Mouse (Mus musculus) olfactory bulb, adult 2 months (tissue): ENCODE data around the gene Etd.
"Not testable (repeated sequence)": the region's sequence is repeated elsewhere in the genome, so short reads cannot be mapped to it uniquely, and the experiment has no call there.

Experiments
- CTCF ChIP-seq: fragments of 200-500 bp; IDR thresholded peaks from 2 replicates; pipeline ENCODE4 v1.5.1; 2012; ENCODE audit warnings: low read depth, mild to moderate bottlenecking, low read length, moderate library complexity; ENCODE audit not compliant: insufficient read depth
- POLR2A ChIP-seq: fragments of 200-500 bp; IDR thresholded peaks from 2 replicates; pipeline ENCODE4 v1.6.1; 2012; ENCODE audit warnings: mild to moderate bottlenecking, low read depth, low read length, moderate library complexity; ENCODE audit not compliant: insufficient read depth

DNA sequence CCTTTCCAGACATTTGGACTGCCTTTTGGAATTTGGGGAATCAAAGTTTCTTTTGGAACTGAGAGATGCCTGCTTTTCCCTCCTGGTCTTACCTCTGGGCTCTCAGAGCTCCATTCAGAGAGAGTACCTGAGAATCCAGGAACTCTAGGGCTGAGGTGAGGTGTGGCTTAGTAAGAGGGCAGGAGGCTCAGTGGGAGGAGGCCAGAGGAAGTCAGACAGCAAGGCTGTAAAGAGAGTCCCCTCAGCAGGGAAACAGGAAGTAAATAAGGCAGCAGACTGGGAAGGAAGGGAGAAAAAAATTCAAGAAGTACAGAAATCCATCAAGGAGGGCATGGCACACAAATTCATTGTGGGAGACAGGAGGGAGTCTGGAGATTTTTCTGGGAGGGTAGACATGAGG lies 29.5 kb downstream of the Etd start:
- not testable (repeated sequence) for TF ChIP-seq CTCF, POLR2A
